Mouse (Mus musculus): ENCODE measurements at regions not wholly inside any gene's neighbourhood (a gene's known extent, or its start where the extent isn't known, plus 50 kb on each side); places are given as distances from the start of the nearest gene placed in this dataset.

DNA sequence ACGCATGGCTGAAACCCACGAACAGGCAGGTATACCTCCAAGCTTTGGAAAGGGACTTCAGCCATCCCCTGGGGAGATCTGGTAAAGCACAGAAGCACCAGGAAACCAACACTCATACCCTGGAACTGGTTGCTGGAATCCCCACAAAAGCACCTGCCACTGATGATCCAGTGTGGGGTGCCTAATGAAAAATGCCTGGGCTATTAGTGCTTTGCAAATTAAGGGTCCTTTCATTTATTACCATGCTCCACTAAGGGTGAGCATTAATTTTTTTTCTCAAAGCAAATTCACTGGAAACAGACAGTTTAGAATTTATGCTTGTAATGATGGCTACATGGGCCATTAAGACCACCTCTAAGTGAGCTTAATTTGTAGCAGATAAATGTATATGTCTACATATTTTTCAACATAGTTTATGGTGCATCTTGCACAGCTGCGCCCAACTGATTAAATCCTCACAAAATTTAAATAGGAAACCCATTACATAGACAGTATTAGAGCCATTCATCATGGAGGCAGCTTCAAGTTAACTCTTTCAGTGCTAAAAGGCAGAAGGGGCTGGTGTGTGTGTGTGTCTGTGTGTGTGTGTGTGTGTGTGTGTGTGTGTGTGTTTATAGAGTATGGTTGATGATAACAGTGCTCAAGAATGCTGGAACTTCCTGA lies 201.8 kb downstream of the Cbln1 start:
- no peak for DNase-seq

DNA sequence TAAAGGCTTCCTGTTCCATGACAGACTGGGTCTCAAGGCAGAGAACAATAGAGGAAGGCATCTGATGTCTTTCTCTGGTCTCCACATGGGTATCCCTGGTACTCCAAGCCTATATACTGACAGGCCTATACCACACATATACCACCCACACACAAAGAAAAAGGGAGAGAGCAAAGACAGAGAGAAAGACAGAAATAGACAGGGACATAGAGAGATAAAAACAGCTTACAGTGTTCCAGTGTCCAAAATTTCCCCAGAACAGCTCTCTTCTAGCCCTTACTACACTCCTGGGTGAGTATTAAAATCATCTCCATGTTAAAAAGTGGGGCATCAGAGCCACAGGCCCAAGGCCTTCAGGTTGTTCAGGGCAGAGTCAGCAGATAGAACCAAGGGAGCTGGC lies 204.2 kb downstream of the Cbln1 start:
- DNase-seq: no peak

DNA sequence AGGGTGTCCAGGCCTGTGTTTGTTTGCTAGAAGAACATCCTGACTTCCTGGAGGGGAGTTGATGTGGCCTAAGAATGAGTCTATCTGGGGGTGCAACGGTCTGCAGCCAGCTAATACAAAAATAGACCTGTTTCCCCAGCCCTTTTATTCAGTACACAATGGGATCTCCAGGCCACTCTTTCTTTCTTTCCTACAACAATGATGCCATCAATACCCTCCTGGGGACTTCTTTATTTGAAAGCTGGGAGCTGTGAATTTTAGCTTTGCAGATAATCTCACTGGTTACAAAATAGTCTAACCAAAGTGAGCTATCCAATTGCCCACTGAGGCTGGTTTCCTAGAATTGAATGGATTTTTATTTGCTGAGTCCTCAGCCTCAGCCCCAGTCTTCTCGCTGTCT lies 207.4 kb downstream of the Cbln1 start:
- no peak for DNase-seq

DNA sequence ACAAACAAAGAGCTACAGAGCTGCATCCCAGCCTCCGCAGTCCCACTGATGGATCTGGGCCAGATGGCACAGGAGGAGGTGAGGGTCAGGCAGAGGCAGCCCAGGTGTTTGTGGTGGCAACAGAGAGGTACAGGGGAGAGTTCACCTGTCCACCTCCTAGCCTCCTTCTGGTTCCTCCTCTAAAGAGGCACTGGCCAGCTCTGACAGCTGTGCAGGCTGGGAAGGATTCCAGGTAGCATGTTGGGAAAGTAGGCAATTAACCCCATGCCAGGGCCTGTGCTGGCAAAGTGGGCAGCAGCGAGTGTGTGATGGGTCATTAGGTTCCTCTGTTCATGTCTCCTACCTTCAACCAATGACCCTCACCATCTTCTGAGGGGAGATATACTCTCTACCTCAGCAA lies 212.1 kb downstream of the Cbln1 start:
- DNase-seq: peak; percentile 13

DNA sequence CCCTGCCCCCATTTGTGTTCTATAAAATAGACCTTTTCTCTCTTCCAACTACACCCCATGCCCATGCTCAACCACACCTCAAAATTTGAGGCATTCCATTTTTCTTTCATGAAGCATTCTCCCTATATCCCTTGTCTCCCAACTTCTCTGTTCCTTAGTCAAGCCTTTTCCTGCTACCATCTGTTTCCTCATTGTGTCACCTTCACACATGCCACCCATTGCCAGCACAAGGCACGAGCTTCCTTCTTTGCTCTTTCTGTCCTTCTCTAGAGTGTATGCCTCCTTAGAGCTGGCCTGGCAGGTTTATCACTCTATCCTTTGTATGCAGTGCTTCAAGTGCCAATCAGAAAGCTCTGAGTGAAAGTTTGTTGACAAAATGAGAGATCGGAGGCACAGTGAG lies 229.7 kb downstream of the Cbln1 start:
- no peak for DNase-seq

DNA sequence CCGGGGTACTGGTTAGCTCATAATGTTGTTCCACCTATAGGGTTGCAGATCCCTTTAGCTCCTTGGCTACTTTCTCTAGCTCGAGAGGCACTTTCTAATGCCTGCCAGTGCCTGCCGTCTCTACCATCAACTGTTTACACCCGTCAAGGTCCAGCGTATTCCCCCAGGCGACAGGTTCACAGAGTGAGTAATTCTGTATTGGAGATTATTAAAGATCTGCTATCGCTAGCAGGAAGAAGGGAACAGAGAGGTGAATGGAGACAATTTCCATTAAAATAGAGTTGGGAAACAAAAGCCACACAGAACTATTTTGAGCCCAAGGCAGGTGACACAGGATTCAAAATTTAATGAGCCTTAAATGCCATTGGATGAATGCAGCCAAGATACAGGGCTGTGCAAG lies 235.2 kb downstream of the Cbln1 start:
- no peak for DNase-seq

DNA sequence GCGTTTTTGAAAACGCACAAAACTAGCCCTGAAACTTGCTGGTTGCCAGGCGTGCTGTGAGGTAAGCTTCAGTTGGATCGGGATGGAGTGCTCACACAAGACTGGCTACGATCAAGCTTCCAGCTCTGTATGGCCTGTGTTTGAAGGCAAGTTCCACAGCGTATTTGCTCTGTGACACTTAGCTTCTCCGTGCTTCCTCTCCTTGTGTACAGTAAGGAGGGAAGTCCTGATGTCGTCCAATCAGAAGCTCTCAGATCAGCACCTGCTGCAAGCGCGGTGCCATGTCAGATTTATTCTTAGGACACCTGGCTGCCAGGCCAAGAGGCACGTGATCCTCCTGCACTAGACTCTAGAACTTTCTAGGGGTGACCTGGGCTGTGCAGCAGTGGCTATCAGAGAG lies 236.0 kb downstream of the Cbln1 start:
- DNase-seq: no peak

DNA sequence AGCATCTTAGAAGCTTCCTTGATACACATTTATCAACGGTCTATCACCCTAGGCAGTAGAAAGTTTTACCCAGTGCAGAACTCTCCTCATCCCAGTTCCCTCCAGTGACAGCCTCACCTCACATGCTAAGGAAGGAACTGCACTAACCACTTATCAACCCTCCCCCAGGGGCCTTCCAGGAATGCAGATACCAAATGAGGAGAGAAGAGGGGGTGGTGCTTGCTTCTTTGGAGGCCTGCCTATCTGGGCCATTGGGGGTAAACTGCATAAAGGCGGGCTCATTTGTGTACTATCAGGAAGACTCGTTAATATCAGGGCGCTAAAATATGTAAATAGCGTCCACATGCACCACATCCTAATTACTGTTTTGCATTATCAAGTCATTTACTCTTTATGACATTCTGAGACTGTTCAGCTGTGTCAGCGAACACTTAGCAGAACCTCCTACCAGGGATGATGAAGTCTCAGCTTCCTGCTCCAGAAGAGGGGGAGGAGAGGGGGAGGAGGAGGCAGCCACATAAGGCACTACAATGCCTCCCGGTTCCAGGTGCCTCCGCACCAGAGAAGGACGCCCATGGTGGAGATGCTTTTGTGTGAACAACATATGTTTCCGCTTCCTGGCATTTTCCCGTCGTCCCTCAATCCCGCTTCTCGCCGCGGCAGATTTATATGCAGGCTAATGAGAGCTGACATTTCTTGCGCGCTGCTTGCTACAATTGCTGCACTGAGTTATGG lies 236.9 kb downstream of the Cbln1 start:
- no peak for DNase-seq

DNA sequence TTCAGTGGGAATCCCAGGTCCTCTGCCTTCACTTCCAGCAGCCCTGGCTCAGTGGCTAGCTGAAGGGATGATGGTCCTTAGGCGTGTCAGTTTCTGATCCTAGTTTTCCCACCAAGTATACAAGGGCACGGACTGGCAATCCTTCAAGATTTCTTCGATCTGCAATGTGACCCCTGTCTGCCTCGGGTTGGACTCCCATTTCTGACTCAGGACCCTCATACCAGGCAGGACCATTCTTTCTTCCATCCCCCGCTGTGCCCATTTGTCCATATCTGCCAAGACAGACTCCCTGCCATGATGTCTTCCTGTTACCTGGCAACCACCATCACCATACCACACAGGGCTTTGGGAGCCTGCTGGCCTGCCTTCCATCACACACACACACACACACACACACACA lies 238.1 kb downstream of the Cbln1 start:
- DNase-seq: no peak

DNA sequence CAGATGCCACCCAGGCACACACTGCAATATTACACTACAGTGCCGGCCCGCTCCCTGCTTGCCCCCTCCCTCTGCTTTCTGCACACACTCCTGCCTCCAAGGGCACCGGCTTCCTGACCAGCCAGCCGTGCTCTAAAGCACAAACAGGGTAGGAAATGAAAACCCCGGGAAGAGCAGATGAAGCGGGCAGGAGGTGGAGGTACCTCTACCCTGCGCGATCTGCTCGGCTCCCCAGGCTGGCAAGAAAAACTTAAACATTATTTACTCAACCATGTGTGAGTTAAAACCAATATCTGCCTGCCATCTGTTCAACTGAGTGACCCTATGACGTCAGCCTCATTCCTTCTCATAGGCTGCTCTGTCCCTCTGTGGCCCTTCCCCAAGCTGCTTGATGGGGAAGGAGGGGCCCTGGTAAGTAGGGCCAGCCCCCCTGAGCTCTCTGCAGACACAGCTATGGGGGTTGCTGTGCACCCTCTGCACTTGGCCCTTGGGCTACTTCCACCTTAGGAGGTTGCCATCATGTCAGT lies 238.5 kb downstream of the Cbln1 start:
- no peak for DNase-seq

DNA sequence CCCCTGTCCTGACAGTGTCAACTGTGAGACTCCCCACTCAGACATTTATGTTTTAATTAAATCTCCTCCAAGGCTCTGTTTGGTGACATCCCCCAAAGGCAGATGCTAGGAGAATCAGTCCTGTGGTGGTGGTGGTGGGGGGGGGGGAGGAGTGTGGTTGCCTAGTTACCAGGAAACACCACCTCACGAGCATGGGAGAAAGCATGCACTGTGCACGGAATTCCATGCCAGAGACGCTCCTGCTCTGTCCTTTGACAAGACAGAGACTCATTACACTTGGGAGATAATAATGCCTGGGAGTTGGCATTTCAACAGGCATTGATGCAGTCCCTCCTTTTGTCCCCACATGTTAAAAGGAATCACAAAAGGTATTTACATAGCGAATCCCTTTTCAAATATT lies 240.6 kb downstream of the Cbln1 start:
- DNase-seq: no peak

DNA sequence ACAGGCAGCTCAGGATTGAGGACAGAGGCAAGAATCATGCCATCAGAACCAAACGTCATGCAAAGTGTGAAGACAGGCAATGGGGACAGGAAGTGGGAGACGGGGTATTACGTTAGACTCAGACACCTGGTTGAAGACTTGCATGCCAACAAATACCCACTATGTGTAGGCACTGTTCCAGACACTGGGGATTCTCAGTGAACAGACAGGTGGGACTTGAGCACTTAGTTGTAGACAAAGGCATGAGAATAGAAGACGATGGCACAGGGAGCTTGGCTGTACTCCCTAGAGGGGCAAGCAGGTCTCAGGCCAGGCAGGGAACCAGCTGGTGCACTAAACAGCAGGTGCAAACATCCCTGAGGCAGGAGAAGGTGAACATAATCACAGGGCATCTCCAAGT lies 242.3 kb downstream of the Cbln1 start:
- no peak for DNase-seq

DNA sequence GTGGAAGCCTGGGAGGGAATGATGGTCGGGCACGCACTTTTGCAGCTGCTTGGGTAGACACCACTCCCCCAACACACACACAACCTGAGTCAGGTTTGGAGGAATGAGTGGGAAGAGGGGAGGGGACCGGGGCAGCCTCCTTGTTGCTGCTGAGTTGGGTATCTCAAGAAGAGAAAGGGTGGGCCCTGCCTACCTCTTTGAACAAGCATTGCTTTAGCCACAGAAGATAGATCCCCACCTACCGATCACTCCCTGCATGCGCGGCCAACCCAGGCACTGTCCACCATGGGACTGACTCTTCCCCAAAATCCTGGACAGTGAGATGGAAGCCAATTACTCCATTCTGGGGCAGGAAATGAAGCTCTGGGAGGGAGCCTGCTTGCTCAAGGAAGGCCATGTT lies 243.2 kb downstream of the Cbln1 start:
- no peak for DNase-seq

DNA sequence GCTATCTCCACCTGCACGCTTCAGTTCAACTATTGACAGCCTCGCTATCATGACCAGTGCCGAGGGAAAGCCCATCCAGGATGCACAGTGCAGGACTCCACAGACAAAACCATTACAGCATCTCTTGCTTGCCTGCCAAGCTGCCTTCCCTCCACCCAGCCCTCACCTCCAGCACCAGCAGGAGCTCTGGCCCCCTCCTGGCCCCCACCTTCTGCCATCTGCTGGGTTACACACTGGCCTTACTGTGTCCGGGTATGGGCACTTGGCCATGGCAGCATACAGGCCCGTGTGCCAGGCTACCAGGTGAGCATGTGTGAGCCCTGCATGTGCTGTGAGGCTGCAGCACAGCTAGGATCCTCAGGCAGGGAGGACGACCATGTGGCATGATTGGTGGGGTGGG lies 243.6 kb downstream of the Cbln1 start:
- no peak for DNase-seq

DNA sequence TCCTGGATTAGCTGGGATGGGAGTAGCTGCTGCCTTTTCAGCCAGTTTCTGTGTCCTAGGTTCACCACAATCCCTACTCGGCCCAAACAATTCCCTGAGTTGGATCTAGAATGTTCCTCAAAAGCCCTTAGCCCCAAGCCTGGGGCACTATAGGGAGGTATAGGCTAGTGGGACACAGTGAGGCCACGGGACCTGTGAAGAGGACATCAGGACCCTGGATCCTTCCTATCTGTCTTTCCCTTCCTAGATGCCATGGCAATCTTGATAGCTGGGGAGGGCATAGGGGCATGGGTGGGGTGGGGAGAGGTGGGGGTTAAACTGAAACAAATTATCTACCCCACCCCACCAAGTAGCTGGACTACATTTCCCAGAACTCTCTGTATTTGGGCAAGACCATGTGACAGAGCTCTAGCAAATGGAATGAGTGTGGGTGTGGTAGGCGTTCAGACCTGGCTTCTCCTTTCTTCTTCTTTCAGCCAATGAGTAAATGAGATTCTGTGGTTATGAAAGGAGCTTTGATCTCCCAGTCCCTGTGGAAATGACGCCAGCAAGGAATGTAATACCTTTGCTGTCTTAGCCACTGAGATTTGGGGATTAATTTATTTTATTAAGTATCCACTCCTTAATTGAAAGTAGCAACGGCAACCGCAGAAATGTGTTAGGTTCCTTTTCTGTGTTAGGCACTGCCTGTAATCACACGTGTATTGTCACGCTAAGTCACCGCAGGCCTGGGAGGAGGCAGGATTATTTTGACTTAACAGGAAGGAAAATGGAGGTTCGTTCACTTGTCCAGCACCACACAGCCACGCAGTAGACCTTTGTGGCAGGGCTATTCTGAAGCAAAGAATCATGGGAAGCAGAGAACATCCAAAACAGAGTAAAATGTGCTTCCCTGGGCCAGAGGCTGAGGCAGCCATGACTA lies 246.6 kb downstream of the Cbln1 start:
- DNase-seq: no peak

DNA sequence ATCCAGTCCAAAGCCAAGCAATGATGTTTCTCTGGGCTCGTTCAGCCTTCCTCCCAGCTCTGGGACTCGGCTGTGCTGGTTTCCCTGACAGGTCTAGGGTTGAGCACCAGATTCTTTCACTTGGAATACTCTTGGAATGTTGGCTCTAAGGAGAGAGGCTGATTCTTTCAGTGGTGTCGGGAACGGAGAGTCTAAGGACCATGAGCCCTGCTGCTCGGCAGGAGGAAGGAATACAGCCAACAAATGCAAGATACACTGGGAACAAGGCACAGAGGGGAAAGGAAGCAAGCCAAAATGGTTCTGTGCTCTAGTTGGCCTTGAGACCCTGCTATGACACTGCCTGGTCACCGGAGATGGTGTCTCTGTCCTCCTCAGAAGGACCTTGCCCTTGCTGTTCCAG lies 251.8 kb downstream of the Cbln1 start:
- DNase-seq: no peak

DNA sequence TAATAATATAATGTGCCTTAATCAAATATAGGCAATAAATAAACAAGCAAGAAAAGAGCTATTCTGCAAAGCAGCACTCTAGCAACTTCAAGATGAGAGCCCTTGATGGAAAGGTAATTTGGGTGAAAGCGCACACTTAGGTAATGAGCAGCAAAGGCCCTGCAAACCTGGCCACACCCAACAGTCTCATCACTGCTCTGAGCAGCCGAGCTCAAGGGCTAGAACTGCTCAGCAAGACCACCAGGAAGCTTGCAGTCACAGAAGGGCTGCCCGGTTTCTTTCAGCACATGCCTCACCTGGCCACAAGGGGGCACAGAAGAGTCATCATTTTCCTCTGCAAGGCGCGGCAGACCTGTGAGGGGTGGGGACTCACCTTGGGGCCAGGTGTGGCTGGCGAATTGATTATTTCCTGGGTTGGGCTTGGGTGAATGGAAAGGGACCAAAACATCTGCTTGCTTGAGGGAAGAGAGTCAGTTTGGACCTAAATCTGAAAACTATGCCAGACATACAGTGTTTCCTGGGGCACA lies 253.4 kb downstream of the Cbln1 start:
- no peak for DNase-seq

DNA sequence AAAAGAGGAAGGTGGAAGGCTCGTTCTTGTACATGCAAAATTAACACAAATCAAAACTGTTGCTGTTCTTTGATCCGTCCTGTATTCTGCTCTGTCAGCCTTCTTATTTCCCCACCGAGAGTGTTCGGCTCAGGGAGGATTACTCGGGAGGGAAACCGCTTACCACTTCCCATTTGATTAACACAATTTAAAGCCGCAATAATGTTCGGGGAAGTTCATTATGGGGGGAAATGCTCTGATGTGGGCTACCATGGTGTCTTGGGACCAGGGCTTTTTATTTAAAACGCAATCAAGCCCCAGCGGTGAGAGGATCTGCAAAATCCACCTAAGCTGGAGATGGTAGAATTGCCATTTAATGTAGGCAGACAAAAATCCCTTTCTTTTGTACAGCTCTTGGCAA lies 257.4 kb downstream of the Cbln1 start:
- no peak for DNase-seq

DNA sequence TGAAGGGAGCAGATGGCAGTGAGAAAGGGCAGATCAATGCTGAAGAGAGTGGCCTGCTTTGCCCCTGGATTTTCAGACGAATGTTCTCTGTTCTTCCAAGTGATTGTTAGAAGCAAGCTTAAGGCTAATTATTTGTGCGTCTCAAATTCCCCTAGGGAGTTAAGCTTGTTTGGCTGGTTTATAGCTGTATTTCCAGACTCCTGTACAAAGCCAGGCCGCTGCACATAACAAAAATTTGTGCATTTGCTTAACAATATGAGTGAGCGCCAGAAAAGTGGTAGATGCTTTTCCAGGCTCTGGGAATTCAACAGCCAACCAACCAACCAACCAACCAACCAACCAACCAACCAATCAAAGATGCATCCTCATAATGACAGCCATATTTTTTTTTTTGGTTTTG lies 261.9 kb downstream of the Cbln1 start:
- DNase-seq: no peak

DNA sequence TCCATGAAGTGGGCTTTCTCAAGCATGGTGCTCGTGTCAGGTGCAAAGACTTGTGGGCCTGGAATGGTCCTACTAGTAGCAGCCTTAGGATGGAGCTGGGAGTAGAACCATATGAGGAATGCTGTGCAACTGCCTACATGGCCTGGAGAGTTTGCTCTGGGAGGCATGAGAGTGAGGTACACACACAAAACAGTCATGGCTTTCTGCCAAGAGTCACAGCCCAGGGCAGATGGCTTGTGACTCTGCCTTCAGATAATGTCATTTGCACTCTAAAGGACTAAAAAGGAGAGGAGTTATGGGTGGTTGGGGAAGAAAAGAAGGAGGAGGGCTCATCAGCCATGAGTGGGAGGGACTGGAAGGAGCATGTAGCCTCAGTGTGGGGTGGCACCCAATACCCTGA lies 263.1 kb downstream of the Cbln1 start:
- no peak for DNase-seq

DNA sequence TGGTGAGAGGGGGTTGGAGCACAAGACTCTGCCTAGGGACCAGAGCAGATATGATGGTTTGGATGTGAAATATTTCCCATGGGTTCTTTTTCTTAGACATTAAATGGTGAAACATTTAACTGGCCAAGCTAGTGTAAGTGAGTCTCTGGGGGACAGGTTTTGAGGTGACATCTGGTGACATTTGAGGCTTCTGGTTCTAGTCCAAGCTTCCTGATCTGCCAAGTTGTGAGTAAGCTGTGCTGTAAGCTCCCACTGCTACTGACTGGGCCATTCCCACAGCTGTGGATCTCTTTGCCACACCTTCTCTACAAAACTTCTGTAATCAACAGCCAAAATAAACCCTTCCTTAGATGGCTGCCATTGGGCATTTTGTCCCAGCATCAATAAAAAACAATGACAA lies 264.4 kb downstream of the Cbln1 start:
- peak; percentile 10 for DNase-seq

DNA sequence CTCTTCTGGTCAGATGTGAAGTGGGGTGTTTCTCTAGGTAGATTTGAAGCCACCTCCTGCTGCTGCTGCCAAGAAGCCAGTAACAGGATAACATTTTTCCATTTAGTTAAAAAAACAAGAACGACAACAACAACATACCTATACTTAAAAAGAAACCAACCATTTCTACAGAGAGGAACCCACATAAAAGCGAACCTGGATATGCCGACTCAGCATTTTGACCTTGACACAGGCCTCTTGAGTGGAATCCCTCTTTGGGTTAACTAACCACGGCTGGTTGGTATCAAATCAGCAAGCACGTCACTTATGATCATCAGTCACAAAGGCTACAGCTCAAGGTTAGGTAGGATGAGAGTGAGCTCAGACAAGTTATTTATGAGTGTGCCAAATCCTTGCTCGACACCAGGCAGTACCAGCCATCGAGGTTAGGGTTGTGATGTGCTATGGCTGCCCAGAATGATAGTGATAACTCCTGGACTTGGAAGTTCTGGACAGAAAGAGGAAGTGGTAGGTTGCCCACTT lies 269.7 kb downstream of the Cbln1 start:
- DNase-seq: peak; percentile 39

All from adrenal gland, postnatal 14 days (tissue).